Mouse (Mus musculus) left cerebral cortex, adult 8-10 months (tissue): ENCODE measurements at regions not wholly inside any gene's neighbourhood (a gene's known extent, or its start where the extent isn't known, plus 50 kb on each side); places are given as distances from the start of the nearest gene placed in this dataset.
A peak's percentile ranks its signal among the peaks of the same experiment; 100 is the strongest.

ENCODE experiments used
- DNase-seq, 2 experiments: peaks; one replicate each; pipeline ENCODE4 v3.0.0; 2022; ENCODE audit warnings: low spot score in 2 of 2

DNA sequence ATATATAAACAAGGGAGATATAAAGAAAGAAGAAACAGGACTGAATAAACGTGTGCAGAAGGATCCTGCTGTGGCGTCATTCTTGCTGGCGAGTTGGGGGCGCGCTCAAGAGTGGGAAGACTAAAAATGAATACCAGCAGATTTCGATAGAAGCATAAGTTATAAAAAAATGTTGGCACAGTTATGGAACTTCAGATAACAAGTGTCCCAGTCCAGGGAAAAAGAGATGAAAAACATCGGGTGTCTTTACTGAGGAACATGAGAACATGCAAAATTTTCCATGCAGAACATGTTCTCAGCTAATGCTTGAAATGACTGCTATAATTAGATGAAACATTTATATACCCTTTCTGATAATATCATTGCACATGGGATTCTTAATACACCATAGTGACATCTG lies 1587.3 kb upstream of the Cdh20 start:
- DNase-seq = peak in 1 of 2 experiments; percentile 6
